Mouse (Mus musculus) heart, adult 2 months (tissue): ENCODE measurements around the gene Cyp1a2. TPM values are rescaled to one million over a fixed set of nuclear protein-coding genes. Genes with fewer than 3 reads are reported as not detected.

Source experiments
- DNase-seq, 2 experiments: peaks; one replicate each; pipeline ENCODE4 v3.0.0; 2021
- H3K27ac ChIP-seq: fragments of 200-600 bp; 2 replicates; pipeline ENCODE4 v1.8.1; 2022
- H3K27me3 ChIP-seq: fragments of 200-500 bp; 2 replicates; pipeline ENCODE4 v1.6.1; 2012; ENCODE audit warnings: mild to moderate bottlenecking, low read length, inconsistent platforms, mixed read lengths; ENCODE audit not compliant: control insufficient read depth, insufficient read depth
- H3K36me3 ChIP-seq: fragments of 200-500 bp; 2 replicates; pipeline ENCODE4 v1.6.1; 2012; ENCODE audit warnings: low read length, inconsistent platforms; ENCODE audit not compliant: control insufficient read depth, insufficient read depth
- H3K4me1 ChIP-seq: fragments of 200-500 bp; 2 replicates; pipeline ENCODE4 v1.6.1; 2011; ENCODE audit warnings: low read length; ENCODE audit not compliant: control insufficient read depth, insufficient read depth
- H3K4me3 ChIP-seq: fragments of 200-600 bp; 2 replicates; pipeline ENCODE4 v1.8.1; 2022
- H3K79me2 ChIP-seq: fragments of 200-500 bp; replicated peaks from 2 replicates; pipeline ENCODE4 v1.6.1; 2012; ENCODE audit warnings: mild to moderate bottlenecking, inconsistent platforms, low read length, moderate library complexity, mixed read lengths; ENCODE audit not compliant: control insufficient read depth, insufficient read depth
- H3K9ac ChIP-seq: fragments of 200-500 bp; 2 replicates; pipeline ENCODE4 v1.6.1; 2012; ENCODE audit warnings: low read depth, mild to moderate bottlenecking, control low read depth, inconsistent platforms, low read length, mixed read lengths
- CTCF ChIP-seq: fragments of 200-600 bp; IDR thresholded peaks from 2 replicates; pipeline ENCODE4 v1.8.1; 2022; ENCODE audit warnings: antibody characterized with exemption, mild to moderate bottlenecking, moderate library complexity
- EP300 ChIP-seq: fragments of 200-500 bp; IDR thresholded peaks from 2 replicates; pipeline ENCODE4 v1.6.1; 2011; ENCODE audit warnings: low read depth, low read length, control low read depth; ENCODE audit not compliant: insufficient read depth
- POLR2A ChIP-seq: fragments of 200-500 bp; IDR thresholded peaks from 2 replicates; pipeline ENCODE4 v1.6.1; 2011; ENCODE audit warnings: mild to moderate bottlenecking, low read depth, low read length, control low read depth; ENCODE audit not compliant: insufficient read depth
- WGBS: fragments of 180-500 bp; shearing (Covaris S2); methylation state at CpG from one replicate; pipeline ENCODE4 v1.1.7; 2018; 5-methylcytosine and 5-hydroxymethylcytosine counted together
- intact Hi-C: fragments of 180-260 bp; cut with DNase I; formaldehyde crosslinking; loops from one replicate; pipeline ENCODE4 v1.15.1; 2025
- polyA plus RNA-seq: library from polyadenylated mRNA; depleted of rRNA; stranded (reverse); fragments of >200 nt; gene quantifications from 2 replicates; pipeline ENCODE4 v1.2.3, GENCODE M21; 2012
- total RNA-seq, 2 experiments: library from RNA; stranded (reverse); gene quantifications; 2 replicates each; pipeline ENCODE4 v1.2.3; 2021

Gene Cyp1a2
- total and polyA plus RNA-seq, 3 experiments = not detected

DNA sequence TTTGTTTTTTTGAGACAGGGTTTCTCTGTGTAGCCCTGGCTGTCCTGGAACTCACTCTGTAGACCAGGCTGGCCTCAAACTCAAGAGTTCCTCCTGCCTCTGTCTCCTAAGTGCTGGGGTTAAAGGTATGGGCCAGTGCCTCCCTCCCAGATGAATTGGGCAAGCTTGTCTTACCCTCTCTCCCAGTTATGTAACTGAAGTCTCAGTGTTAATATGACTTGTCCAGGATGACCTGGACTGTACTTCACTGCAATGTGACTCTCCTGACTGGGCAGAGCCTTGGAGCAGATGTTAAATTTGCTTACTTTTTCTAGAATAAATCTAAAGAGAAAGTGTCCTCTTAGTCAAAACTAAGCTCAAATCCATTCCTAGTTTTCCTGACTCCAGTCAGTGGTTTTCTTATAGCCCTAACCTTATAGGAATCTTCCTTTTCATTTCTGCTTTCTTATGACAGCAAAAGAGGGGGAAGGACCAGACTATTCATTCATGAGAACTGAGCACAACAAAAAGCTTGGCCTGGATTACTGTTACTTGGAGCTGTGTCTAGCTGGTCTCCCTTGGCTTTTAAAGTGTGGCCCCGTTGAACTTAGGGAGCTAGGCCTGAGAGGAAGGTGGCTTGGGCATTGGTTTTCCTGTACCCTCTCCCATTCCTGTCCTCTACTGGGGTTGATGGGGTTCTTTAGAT lies 15.1 kb upstream of the Cyp1a2 start:
- H3K27ac ChIP-seq = no peak overlapping the region
- DNase-seq = no peak
- WGBS = 59% methylated on average over 1 of the region's 1 CpGs
- intact Hi-C loops = no loop called here
- no peak overlapping the region for H3K4me3 ChIP-seq
- peaks cover 7% of the 10 kb centered on the region for H3K4me1 ChIP-seq
- H3K27me3 ChIP-seq = 0 out of 2 replicates have a peak, but pooled peaks cover 2% of the 10 kb centered on the region
- no peak overlapping the region for H3K9ac ChIP-seq
- H3K79me2 ChIP-seq = no peaks in the 10 kb centered on the region
- TF ChIP-seq EP300 (no peak), POLR2A (no peak), CTCF (no peak)
- no peaks in the 10 kb centered on the region for H3K36me3 ChIP-seq

DNA sequence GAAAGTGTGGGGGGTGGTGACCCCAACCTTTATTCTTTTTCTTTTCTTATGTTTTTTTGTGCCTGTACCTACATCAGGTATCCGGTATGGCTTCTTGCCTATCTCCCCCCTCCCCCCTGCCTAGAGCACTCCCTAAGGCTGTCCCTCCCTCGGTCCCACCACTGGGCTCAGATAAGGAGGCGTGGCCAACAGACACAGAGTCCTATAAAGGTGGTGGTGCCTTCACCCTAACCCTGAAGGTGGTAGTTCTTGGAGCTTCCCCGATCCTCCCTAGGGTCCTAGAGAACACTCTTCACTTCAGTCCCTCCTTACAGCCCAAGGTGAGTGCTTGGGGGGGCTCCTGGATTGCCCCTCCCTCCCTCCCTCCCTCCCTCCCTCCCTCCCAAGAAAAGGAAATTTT lies 13.9 kb upstream of the Cyp1a2 start:
- H3K27me3 ChIP-seq = 0 out of 2 replicates have a peak, but pooled peaks cover 2% of the 10 kb centered on the region
- no peak for DNase-seq
- TF ChIP-seq EP300 = no peak
- TF ChIP-seq CTCF = no peak
- TF ChIP-seq POLR2A = no peak

DNA sequence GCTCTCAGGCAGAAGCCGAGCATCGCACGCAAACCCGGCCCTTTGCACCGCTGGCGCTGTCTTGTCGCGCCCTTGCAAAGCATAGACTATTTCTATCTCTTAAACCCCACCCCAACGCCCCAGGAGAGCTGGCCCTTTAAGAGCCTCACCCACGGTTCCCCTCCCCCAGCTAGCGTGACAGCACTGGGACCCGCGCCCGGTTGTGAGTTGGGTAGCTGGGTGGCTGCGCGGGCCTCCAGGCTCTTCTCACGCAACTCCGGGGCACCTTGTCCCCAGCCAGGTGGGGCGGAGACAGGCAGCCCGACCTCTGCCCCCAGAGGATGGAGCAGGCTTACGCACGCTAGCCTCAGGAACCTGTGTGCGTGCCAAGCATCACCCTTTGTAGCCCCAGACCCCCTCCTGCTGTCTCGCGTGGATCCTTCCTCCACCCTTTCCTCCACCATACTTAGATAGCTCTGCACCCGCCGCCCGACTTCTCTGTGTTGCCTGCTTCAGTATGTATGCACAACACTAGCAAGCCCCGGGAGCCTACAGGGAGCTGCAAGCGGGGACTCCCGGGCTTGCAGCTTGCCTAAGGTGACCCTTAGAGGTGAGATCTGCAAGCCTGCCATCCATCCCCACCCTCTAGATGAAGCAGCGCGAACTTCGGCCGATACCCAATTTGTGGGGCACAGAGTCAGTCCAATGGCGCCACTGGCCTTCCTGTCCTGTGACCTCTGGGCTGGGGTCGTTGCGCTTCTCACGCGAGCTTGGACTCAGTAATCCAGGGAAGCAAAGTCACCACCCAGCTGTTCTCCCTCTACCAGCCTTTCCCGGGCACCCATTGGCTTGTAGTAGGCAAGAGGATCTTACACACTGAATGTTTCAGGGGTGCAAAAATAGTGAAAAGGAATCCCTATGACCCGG lies 13.1 kb upstream of the Cyp1a2 start:
- DNase-seq = peak; percentile 48 to 62
- Histone ChIP-seq H3K27me3 (0 out of 2 replicates have a peak, but pooled peaks cover 2% of the 10 kb centered on the region), H3K27ac (no peak overlapping the region), H3K79me2 (no peaks in the 10 kb centered on the region), H3K36me3 (no peaks in the 10 kb centered on the region), H3K9ac (peak overlapping the region; percentile 57), H3K4me1 (peaks cover 7% of the 10 kb centered on the region), H3K4me3 (peak overlapping the region; percentile 47)
- WGBS = 4% methylated on average over 42 of the region's 42 CpGs
- intact Hi-C loops = no loop called here
- no peak for TF ChIP-seq EP300

More for the DNA sequence above, 13.9 kb upstream of the Cyp1a2 start:
- peaks cover 7% of the 10 kb centered on the region for H3K4me1 ChIP-seq
- intact Hi-C loops = no loop called here
- H3K36me3 ChIP-seq = no peaks in the 10 kb centered on the region
- no peak overlapping the region for H3K27ac ChIP-seq
- WGBS = 30% methylated on average over 4 of the region's 4 CpGs
- H3K9ac ChIP-seq = no peak overlapping the region
- no peaks in the 10 kb centered on the region for H3K79me2 ChIP-seq
- no peak overlapping the region for H3K4me3 ChIP-seq

DNA sequence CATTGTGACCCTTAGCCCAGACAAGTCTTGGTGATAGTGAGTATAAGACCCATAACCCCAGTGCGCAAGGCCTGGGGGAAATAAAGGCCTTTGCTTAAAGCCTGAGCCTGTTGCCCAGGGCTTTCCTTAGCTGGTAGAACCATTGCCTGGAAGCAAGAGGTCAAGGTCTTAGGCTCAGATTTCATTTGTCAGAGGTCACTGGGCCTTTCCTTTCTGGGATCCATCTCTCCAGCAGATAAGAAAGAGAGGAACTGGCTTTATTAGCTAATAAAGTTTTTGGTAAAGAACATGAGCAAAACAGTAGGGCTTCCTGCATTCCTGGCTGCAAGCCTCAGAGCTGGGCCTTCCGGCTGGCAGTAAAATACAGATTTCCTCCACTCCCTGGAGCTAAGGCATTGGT lies 10.6 kb upstream of the Cyp1a2 start:
- peak in 1 of 2 experiments; percentile 12 for DNase-seq
- H3K9ac ChIP-seq = no peak overlapping the region
- H3K4me3 ChIP-seq = no peak overlapping the region
- TF ChIP-seq EP300 = 0 out of 2 replicates have a peak, but pooled peaks have one; percentile 32
- no peak for TF ChIP-seq CTCF
- peak overlapping the region; percentile 26 for H3K27ac ChIP-seq
- intact Hi-C loops = no loop called here
- H3K4me1 ChIP-seq = peaks cover 7% of the 10 kb centered on the region
- H3K36me3 ChIP-seq = no peaks in the 10 kb centered on the region
- H3K27me3 ChIP-seq = 0 out of 2 replicates have a peak, but pooled peaks cover 2% of the 10 kb centered on the region
- WGBS = 72% methylated on average over 2 of the region's 2 CpGs
- no peaks in the 10 kb centered on the region for H3K79me2 ChIP-seq

DNA sequence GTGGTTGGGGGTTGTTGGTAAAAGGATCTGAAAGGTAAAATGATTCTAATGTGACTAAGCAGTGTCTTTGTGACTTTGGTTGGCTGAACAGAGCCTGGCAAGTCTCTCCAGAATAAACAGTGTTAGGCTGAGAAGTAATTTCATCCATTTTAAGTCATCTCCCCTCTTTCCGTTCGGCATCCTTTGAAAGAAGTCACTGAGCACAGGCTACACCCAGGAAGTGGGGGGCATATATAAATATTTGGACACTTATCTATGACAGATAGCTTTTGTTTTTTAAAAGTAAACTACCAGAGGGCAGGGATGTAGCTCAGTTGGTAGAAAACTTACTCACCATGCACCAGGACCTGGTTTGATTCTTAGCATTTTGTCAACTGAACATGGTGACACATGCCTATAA lies 5.1 kb upstream of the Cyp1a2 start:
- H3K79me2 ChIP-seq = no peaks in the 10 kb centered on the region
- no peaks in the 10 kb centered on the region for H3K27me3 ChIP-seq
- TF ChIP-seq EP300 (no peak), CTCF (no peak)
- H3K9ac ChIP-seq = no peak overlapping the region
- intact Hi-C loops = no loop called here
- WGBS = 71% methylated on average over 2 of the region's 2 CpGs
- no peak for DNase-seq
- no peak overlapping the region for H3K4me3 ChIP-seq
- no peaks in the 10 kb centered on the region for H3K36me3 ChIP-seq
- H3K27ac ChIP-seq = no peak overlapping the region
- H3K4me1 ChIP-seq = no peaks in the 10 kb centered on the region

DNA sequence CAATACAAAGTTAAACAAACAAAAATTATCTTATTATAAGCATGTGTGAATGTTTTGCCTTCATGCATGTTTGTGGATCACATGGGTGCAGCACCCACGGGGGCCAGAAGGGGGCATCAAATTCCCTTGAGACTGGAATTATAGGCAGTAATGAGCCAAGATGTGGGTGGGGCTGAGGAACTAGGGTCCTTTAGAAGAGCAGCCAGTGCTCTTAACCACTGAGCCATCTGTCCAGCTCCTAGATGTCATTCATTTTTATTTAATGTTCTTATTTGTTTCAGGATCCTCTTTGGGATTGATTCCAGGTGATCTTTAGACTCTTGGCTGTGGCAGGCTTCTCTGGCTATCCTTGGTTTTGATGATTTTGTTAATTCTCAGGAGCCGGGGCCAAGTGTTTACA lies 4.7 kb upstream of the Cyp1a2 start:
- no peak overlapping the region for H3K27ac ChIP-seq
- H3K36me3 ChIP-seq = no peaks in the 10 kb centered on the region
- no peaks in the 10 kb centered on the region for H3K79me2 ChIP-seq
- H3K27me3 ChIP-seq = no peaks in the 10 kb centered on the region
- intact Hi-C loops = no loop called here
- WGBS = 47% methylated on average over 2 of the region's 2 CpGs
- TF ChIP-seq EP300 (no peak), CTCF (peak; percentile 48), POLR2A (no peak)
- H3K4me1 ChIP-seq = no peaks in the 10 kb centered on the region
- H3K9ac ChIP-seq = no peak overlapping the region
- no peak for DNase-seq
- H3K4me3 ChIP-seq = no peak overlapping the region
